In the genomic region with DNA sequence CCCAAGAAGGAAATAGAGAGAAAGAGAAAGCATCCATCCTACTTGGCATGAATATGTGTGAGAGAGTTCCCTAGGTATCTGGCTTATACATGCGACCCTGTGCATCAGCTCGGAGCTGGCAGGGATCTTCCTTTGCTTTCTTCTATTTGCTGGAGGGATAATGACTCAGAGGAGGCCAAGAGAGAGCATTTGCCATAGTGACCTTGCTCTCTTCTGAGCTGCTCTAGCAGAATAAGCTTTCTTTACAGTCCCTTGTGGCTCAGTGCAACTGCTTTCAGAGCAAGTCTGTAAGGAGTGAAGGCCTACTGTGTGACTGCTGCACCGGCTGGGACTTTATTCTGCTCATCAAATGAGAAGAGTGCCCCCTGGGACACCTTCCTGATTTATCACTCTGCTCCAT, we compare ENCODE assay signal across 18 mouse cellular contexts.
DNase-seq lines count a peak whose midpoint lies in the region; ATAC-seq and TF ChIP-seq lines count a peak whose summit lies in the region.
"Had no signal": no experiment of that assay in that cellular context is flagged by ENCODE, and none has a peak within 500 bp of the region (broad histone marks: within the 10 kb centered on the region; RNA-seq: fewer than 3 reads in every experiment).

No protein-coding gene starts in this region.

- H3K27me3 ChIP-seq in midbrain, postnatal 0 days (ENCODE audit: insufficient read depth, low read length): no peaks in the 10 kb centered on the region
- no peaks in the 10 kb centered on the region for H3K27me3 ChIP-seq in midbrain, embryonic 16.5 days (ENCODE audit: control insufficient read depth, insufficient read depth, low read depth, low read length)
- H3K27me3 ChIP-seq: CH12.LX; embryonic facial prominence, embryonic 13.5 days; heart, embryonic 13.5 days; liver, embryonic 13.5 days had no signal

- H3K9me3 ChIP-seq in midbrain, postnatal 0 days (ENCODE audit: low read length): no peaks in the 10 kb centered on the region
- H3K9me3 ChIP-seq in midbrain, embryonic 16.5 days (replicated peaks; ENCODE audit: control insufficient read depth, low read length, poor library complexity, severe bottlenecking): peaks cover 5% of the 10 kb centered on the region; the same call in 1 of the 2 replicates
- H3K9me3 ChIP-seq: embryonic facial prominence, embryonic 13.5 days; heart, embryonic 13.5 days; liver, embryonic 13.5 days had no signal

- ATAC-seq in frontal cortex, adult (ENCODE audit: low TSS enrichment): 0 out of 2 replicates have a peak, but pooled peaks have one; percentile 8
- no peak for ATAC-seq in midbrain, postnatal 0 days (ENCODE audit: low FRiP score)
- ATAC-seq in midbrain, embryonic 16.5 days: no peak
- ATAC-seq in CD4-positive, CD25-positive, alpha-beta regulatory T cell, adult 4 months: no peak

- no peaks in the 10 kb centered on the region for H3K4me1 ChIP-seq in midbrain, postnatal 0 days (ENCODE audit: insufficient read depth, low read length)
- peaks cover 2% of the 10 kb centered on the region for H3K4me1 ChIP-seq in midbrain, embryonic 16.5 days (ENCODE audit: control insufficient read depth, insufficient read depth, low read length)
- H3K4me1 ChIP-seq: embryonic facial prominence, embryonic 13.5 days; heart, embryonic 13.5 days; liver, embryonic 13.5 days had no signal

- H3K36me3 ChIP-seq in midbrain, postnatal 0 days (ENCODE audit: insufficient read depth, low read length): no peaks in the 10 kb centered on the region; the same call in 1 of the 2 replicates
- peaks cover 15% of the 10 kb centered on the region for H3K36me3 ChIP-seq in midbrain, embryonic 16.5 days (ENCODE audit: control insufficient read depth, insufficient read depth, low read length)
- H3K36me3 ChIP-seq: embryonic facial prominence, embryonic 13.5 days; heart, embryonic 13.5 days; liver, embryonic 13.5 days had no signal

- no peak overlapping the region for H3K4me3 ChIP-seq in midbrain, postnatal 0 days (ENCODE audit: low read depth, low read length)
- H3K4me3 ChIP-seq in midbrain, embryonic 16.5 days (ENCODE audit: low read depth, low read length): no peak overlapping the region
- H3K4me3 ChIP-seq: embryonic facial prominence, embryonic 13.5 days; heart, embryonic 13.5 days; liver, embryonic 13.5 days had no signal

- DNase-seq in frontal cortex, postnatal 25 days (ENCODE audit: low spot score in 2 of 2): no peak
- peak; percentile 44 for DNase-seq in midbrain, postnatal 0 days (ENCODE audit: low spot score)
- DNase-seq in cerebellum, adult 18-20 months: peak; percentile 31 to 43
- peak; percentile 24 to 55 for DNase-seq in cerebellum, postnatal 36 days
- no peak for DNase-seq in kidney, postnatal 25 days
- DNase-seq: gastrocnemius, postnatal 36 days; heart, postnatal 36 days; kidney, adult 9 months; layer of hippocampus, postnatal 36 days; liver, embryonic 13.5 days; right cerebral cortex, adult 18-20 months; thymus, adult 18-20 months had no signal

- no peak overlapping the region for H3K9ac ChIP-seq in midbrain, postnatal 0 days (replicated peaks; ENCODE audit: low read length, poor library complexity, severe bottlenecking)
- no peak overlapping the region for H3K9ac ChIP-seq in midbrain, embryonic 16.5 days (ENCODE audit: low read depth, low read length)
- H3K9ac ChIP-seq: embryonic facial prominence, embryonic 13.5 days; heart, embryonic 13.5 days; liver, embryonic 13.5 days had no signal

- WGBS in midbrain, postnatal 0 days: 37% methylated on average over 3 of the region's 3 CpGs
- 42% methylated on average over 3 of the region's 3 CpGs for WGBS in midbrain, embryonic 16.5 days

- H3K27ac ChIP-seq in midbrain, postnatal 0 days (ENCODE audit: low read depth, low read length): no peak overlapping the region
- no peak overlapping the region for H3K27ac ChIP-seq in midbrain, embryonic 16.5 days (ENCODE audit: low read length)
- H3K27ac ChIP-seq: embryonic facial prominence, embryonic 13.5 days; heart, embryonic 13.5 days; liver, embryonic 13.5 days had no signal

- no peak overlapping the region for H3K4me2 ChIP-seq in midbrain, postnatal 0 days (ENCODE audit: low read depth, low read length, poor library complexity, severe bottlenecking)
- no peak overlapping the region for H3K4me2 ChIP-seq in midbrain, embryonic 16.5 days (ENCODE audit: low read length)
- H3K4me2 ChIP-seq: embryonic facial prominence, embryonic 13.5 days; heart, embryonic 13.5 days; liver, embryonic 13.5 days had no signal

- TF ChIP-seq CTCF in midbrain, postnatal 0 days (IDR thresholded peaks at IDR 0.05): no peak

Comparison
In these comparisons a context has a peak if more than half of its experiments do, and no peak if none do; other contexts are left out.
1. DNase-seq: peak in midbrain, postnatal 0 days (single experiment), cerebellum, adult 18-20 months (2 of 2) and cerebellum, postnatal 36 days (2 of 2); none in frontal cortex, postnatal 25 days (0 of 2) and kidney, postnatal 25 days (0 of 2).